Mouse (Mus musculus) CH12.LX (cell line): ENCODE results near the gene Banf2. TPM values are rescaled to one million over a fixed set of nuclear protein-coding genes. Genes with fewer than 3 reads are reported as not detected.
A peak's percentile ranks its signal among the peaks of the same experiment; 100 is the strongest.

ENCODE experiments used
- DNase-seq: peaks from one replicate; pipeline ENCODE4 v3.0.0-alpha.2; 2013; ENCODE audit errors: extremely low read depth
- H3K27ac ChIP-seq: 2 replicates; pipeline ENCODE4 v1.5.1; 2012; ENCODE audit warnings: low read depth, mild to moderate bottlenecking, control low read depth, moderate library complexity; ENCODE audit not compliant: insufficient read depth
- H3K27me3 ChIP-seq: replicated peaks from 2 replicates; pipeline ENCODE3; 2012; ENCODE audit warnings: inconsistent platforms
- H3K36me3 ChIP-seq, 2 experiments: replicated peaks in 1 of 2; 2 replicates each; pipeline versions ENCODE3 to v1.6.1; 2012; ENCODE audit warnings: inconsistent platforms in 1 of 2, low read length in 1 of 2, mild to moderate bottlenecking in 1 of 2, mixed read lengths in 1 of 2, moderate library complexity in 1 of 2; ENCODE audit not compliant: control insufficient read depth in 1 of 2, insufficient read depth in 1 of 2
- H3K4me1 ChIP-seq, 2 experiments: 2 replicates each; pipeline ENCODE4 v1.6.1; 2012; ENCODE audit warnings: inconsistent platforms in 1 of 2, moderate library complexity in 1 of 2; ENCODE audit not compliant: insufficient read depth in 2 of 2, control insufficient read depth in 1 of 2
- H3K4me2 ChIP-seq: 2 replicates; pipeline ENCODE4 v1.6.1; 2012; ENCODE audit warnings: low read depth, mild to moderate bottlenecking, control low read depth; ENCODE audit not compliant: poor library complexity, insufficient read depth, severe bottlenecking
- H3K4me3 ChIP-seq, 3 experiments: fragments of 150-350 bp in 1 of 3; sonication (generic) in 1 of 3; replicated peaks in 1 of 3; 2 replicates each; pipeline versions ENCODE3 to v1.5.1; 2011 to 2012; ENCODE audit warnings: low read depth in 2 of 3, low read length in 2 of 3, mild to moderate bottlenecking in 2 of 3, moderate library complexity in 2 of 3, control low read depth in 1 of 3, improper control_type of control experiment in 1 of 3, inconsistent platforms in 1 of 3, mixed read lengths in 1 of 3; ENCODE audit not compliant: poor library complexity in 1 of 3
- H3K79me2 ChIP-seq: replicated peaks from 2 replicates; pipeline ENCODE4 v1.6.1; 2012; ENCODE audit warnings: mild to moderate bottlenecking, moderate library complexity; ENCODE audit not compliant: control insufficient read depth, poor library complexity, insufficient read depth, severe bottlenecking; ENCODE audit errors: extremely low read depth
- H3K9ac ChIP-seq: 2 replicates; pipeline ENCODE4 v1.6.1; 2012; ENCODE audit warnings: low read depth, mild to moderate bottlenecking, control low read depth, moderate library complexity; ENCODE audit not compliant: insufficient read depth
- H3K9me3 ChIP-seq: replicated peaks from 2 replicates; pipeline ENCODE3; 2012; ENCODE audit warnings: low read length, inconsistent platforms, mixed read lengths
- CHD2 ChIP-seq: IDR thresholded peaks from 2 replicates; pipeline ENCODE4 v1.6.1; 2011; ENCODE audit warnings: low read length, improper control_type of control experiment
- E2F4 ChIP-seq: IDR thresholded peaks from 2 replicates; pipeline ENCODE4 v1.6.1; 2011; ENCODE audit warnings: low read depth, low read length, improper control_type of control experiment; ENCODE audit not compliant: insufficient replicate concordance
- GABPA ChIP-seq: IDR thresholded peaks from 2 replicates; pipeline ENCODE4 v1.6.1; 2012; ENCODE audit warnings: low read depth, low read length, improper control_type of control experiment, inconsistent platforms; ENCODE audit not compliant: insufficient replicate concordance
- HCFC1 ChIP-seq: IDR thresholded peaks from 2 replicates; pipeline ENCODE4 v1.6.1; 2012; ENCODE audit warnings: low read depth, mild to moderate bottlenecking, inconsistent platforms, low read length, improper control_type of control experiment
- JUN ChIP-seq: IDR thresholded peaks from 2 replicates; pipeline ENCODE4 v1.6.1; 2011; ENCODE audit warnings: low read depth, mild to moderate bottlenecking, low read length, improper control_type of control experiment, moderate library complexity; ENCODE audit not compliant: insufficient read depth
- JUND ChIP-seq: conservative IDR thresholded peaks from 2 replicates; pipeline ENCODE4 v1.6.1; 2011; ENCODE audit warnings: low read depth, low read length, improper control_type of control experiment
- KAT2A ChIP-seq: IDR thresholded peaks from 2 replicates; pipeline ENCODE4 v1.6.1; 2012; ENCODE audit warnings: low read length, improper control_type of control experiment, inconsistent platforms; ENCODE audit not compliant: insufficient replicate concordance
- MAFK ChIP-seq: IDR thresholded peaks from 2 replicates; pipeline ENCODE4 v1.6.1; 2011; ENCODE audit warnings: low read length, improper control_type of control experiment; ENCODE audit not compliant: insufficient replicate concordance
- MAX ChIP-seq: IDR thresholded peaks from 2 replicates; pipeline ENCODE4 v1.6.1; 2011; ENCODE audit warnings: low read length, improper control_type of control experiment
- MAZ ChIP-seq: IDR thresholded peaks from 2 replicates; pipeline ENCODE4 v1.6.1; 2012; ENCODE audit warnings: low read depth, mild to moderate bottlenecking, inconsistent platforms, low read length, improper control_type of control experiment, moderate library complexity
- MEF2A ChIP-seq: IDR thresholded peaks from 2 replicates; pipeline ENCODE4 v1.6.1; 2014; ENCODE audit warnings: low read depth, mild to moderate bottlenecking, inconsistent platforms, low read length, improper control_type of control experiment, borderline replicate concordance
- MXI1 ChIP-seq: IDR thresholded peaks from 2 replicates; pipeline ENCODE4 v1.6.1; 2011; ENCODE audit warnings: mild to moderate bottlenecking, low read depth, low read length, improper control_type of control experiment
- NELFE ChIP-seq: IDR thresholded peaks from 2 replicates; pipeline ENCODE4 v1.6.1; 2011; ENCODE audit warnings: low read depth, low read length, improper control_type of control experiment
- NRF1 ChIP-seq: IDR thresholded peaks from 2 replicates; pipeline ENCODE4 v1.6.1; 2014; ENCODE audit warnings: low read depth, mild to moderate bottlenecking, inconsistent platforms, low read length, improper control_type of control experiment, moderate library complexity
- PAX5 ChIP-seq: IDR thresholded peaks from 2 replicates; pipeline ENCODE4 v1.6.1; 2012; ENCODE audit warnings: low read length, inconsistent platforms, mixed read lengths
- POLR2A ChIP-seq: IDR thresholded peaks from 2 replicates; pipeline ENCODE4 v1.6.1; 2011; ENCODE audit warnings: low read depth, mild to moderate bottlenecking, improper control_type of control experiment, low read length
- POLR2AphosphoS2 ChIP-seq: IDR thresholded peaks from 2 replicates; pipeline ENCODE4 v1.6.1; 2011; ENCODE audit warnings: low read depth, low read length, improper control_type of control experiment
- RAD21 ChIP-seq: IDR thresholded peaks from 2 replicates; pipeline ENCODE4 v1.6.1; 2011; ENCODE audit warnings: low read depth, mild to moderate bottlenecking, low read length, improper control_type of control experiment, moderate library complexity
- SMC3 ChIP-seq: IDR thresholded peaks from 2 replicates; pipeline ENCODE4 v1.6.1; 2011; ENCODE audit warnings: low read depth, low read length, improper control_type of control experiment
- TBP ChIP-seq: conservative IDR thresholded peaks from 2 replicates; pipeline ENCODE4 v1.6.1; 2011; ENCODE audit warnings: low read depth, low read length, improper control_type of control experiment
- TCF12 ChIP-seq: IDR thresholded peaks from 2 replicates; pipeline ENCODE4 v1.6.1; 2014; ENCODE audit warnings: low read depth, mild to moderate bottlenecking, inconsistent platforms, low read length, improper control_type of control experiment
- UBTF ChIP-seq: IDR thresholded peaks from 2 replicates; pipeline ENCODE4 v1.6.1; 2012; ENCODE audit warnings: low read depth, mild to moderate bottlenecking, inconsistent platforms, low read length, improper control_type of control experiment, moderate library complexity
- USF2 ChIP-seq: conservative IDR thresholded peaks from 2 replicates; pipeline ENCODE4 v1.6.1; 2011; ENCODE audit warnings: low read depth, low read length, improper control_type of control experiment
- ZC3H11A ChIP-seq: IDR thresholded peaks from 2 replicates; pipeline ENCODE4 v1.6.1; 2012; ENCODE audit warnings: low read depth, mild to moderate bottlenecking, inconsistent platforms, low read length, improper control_type of control experiment
- ZMIZ1 ChIP-seq: IDR thresholded peaks from 2 replicates; pipeline ENCODE4 v1.6.1; 2012; ENCODE audit warnings: low read depth, mild to moderate bottlenecking, inconsistent platforms, low read length, improper control_type of control experiment
- ZNF384 ChIP-seq: IDR thresholded peaks from 2 replicates; pipeline ENCODE4 v1.6.1; 2012; ENCODE audit warnings: low read depth, low read length, improper control_type of control experiment, inconsistent platforms
- dilution Hi-C: fragments of 300-500 bp; cut with MboI; formaldehyde crosslinking; loops from 2 replicates; pipeline ENCODE4 v1.14.3; 2020; ENCODE audit warnings: low sequenced_read_pairs; ENCODE audit not compliant: extremely low pct_unique_long_range_greater_than_20kb, extremely low pct_ligation_motif_present
- in situ Hi-C: fragments of 300-500 bp; cut with MboI; formaldehyde crosslinking; loops from 3 replicates; pipeline ENCODE4 v1.14.3; 2019; ENCODE audit warnings: low sequenced_read_pairs, low pct_ligation_motif_present, low pct_unique_long_range_greater_than_20kb, mixed read lengths
- polyA plus RNA-seq: library from polyadenylated mRNA; unstranded; fragments of >175 nt; gene quantifications from 2 replicates; pipeline ENCODE4 v1.2.1, GENCODE M21; 2012; ENCODE audit warnings: low read depth; ENCODE audit not compliant: insufficient read length
- total RNA-seq, 2 experiments: library from RNA; depleted of rRNA; stranded (reverse); fragments of 300-350 nt in 1 of 2; fragments of >200 nt in 1 of 2; gene quantifications; 2 replicates each; pipeline ENCODE4 v1.2.3; 2012 to 2014

Banf2 gene
- total and polyA plus RNA-seq, 3 experiments: not detected

DNA sequence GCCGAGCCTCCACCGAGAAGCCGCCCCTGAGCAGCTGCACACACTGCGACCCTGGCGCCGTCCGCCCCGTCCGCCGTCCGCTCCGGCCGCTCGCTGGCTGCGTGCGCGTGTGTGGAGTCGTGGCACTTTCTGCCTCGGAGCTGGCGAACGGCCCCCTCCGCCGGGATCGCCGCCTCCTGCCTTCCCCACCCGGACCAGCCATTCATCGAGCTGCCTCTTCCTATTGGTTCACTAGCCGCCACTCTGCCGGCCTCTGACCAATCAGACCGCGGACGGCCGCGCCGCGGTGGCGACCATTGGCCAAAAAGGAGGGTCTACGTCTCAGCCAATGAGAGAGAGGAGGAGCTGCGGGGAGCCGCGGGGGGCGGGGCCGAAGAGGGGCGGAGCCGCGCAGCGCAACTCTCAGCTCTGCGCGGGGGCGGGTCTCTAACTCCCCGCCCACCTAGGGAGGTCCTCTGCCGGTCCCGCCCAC is 21.7 kb upstream of the Banf2 start, which contains the start of gene Rrbp1:
TSS of gene Rrbp1 (minus strand) at position 184 of the 472 bp plus-strand sequence.
- dilution Hi-C loops (no loop called here), in situ Hi-C loops (loop anchor here (10.0 kb wide), 1 partner anchor 104 kb away; no protein-coding TSS in a partner anchor)
- H3K36me3 ChIP-seq: peaks cover 0 to 22% of the 10 kb centered on the region in 2 experiments
- H3K9me3 ChIP-seq: no peaks in the 10 kb centered on the region
- peaks cover 7% of the 10 kb centered on the region for H3K27me3 ChIP-seq
- H3K79me2 ChIP-seq: peaks cover 24% of the 10 kb centered on the region
- DNase-seq: peak; percentile 96
- H3K9ac ChIP-seq: peak within 1 kb of the TSS; percentile 84
- peak within 1 kb of the TSS; percentile 64 to 91 (median 85) for H3K4me3 ChIP-seq
- TF ChIP-seq ZMIZ1 (peak; percentile 58; the same call in 1 of the 2 replicates), NRF1 (peak; percentile 83), TBP (0 out of 2 replicates have a peak, but pooled peaks have one; percentile 23), CHD2 (peak; percentile 97), MEF2A (0 out of 2 replicates have a peak, but pooled peaks have one; percentile 1), TCF12 (peak; percentile 74; the same call in 1 of the 2 replicates), NELFE (peak; percentile 77), MXI1 (peak; percentile 60; the same call in 1 of the 2 replicates), POLR2A (peak; percentile 80), MAFK (no peak), MAZ (peak; percentile 85), HCFC1 (peak; percentile 58), SMC3 (no peak), ZC3H11A (no peak)
- peak within 1 kb of the TSS; percentile 86 for H3K27ac ChIP-seq
- peaks cover 5 to 33% of the 10 kb centered on the region in 2 experiments; a peak in 2 of 4 replicates for H3K4me1 ChIP-seq
- peak within 1 kb of the TSS; percentile 52; the same call in 1 of the 2 replicates for H3K4me2 ChIP-seq

GRCm38 (mm10) chr2:144014051-144014450 is 18.8 kb upstream of the Banf2 start:
- no peak overlapping the region for H3K27ac ChIP-seq
- no peaks in the 10 kb centered on the region for H3K9me3 ChIP-seq
- peaks cover 16% of the 10 kb centered on the region for H3K27me3 ChIP-seq
- no peak overlapping the region for H3K4me3 ChIP-seq
- peaks cover 3 to 11% of the 10 kb centered on the region in 2 experiments; a peak in 2 of 4 replicates for H3K4me1 ChIP-seq
- in situ Hi-C loops: loop anchor here (10.0 kb wide), 1 partner anchor 101 kb away; no protein-coding TSS in a partner anchor
- peaks cover 9% of the 10 kb centered on the region; the same call in 1 of the 2 replicates for H3K79me2 ChIP-seq
- no peak overlapping the region for H3K9ac ChIP-seq
- TF ChIP-seq POLR2AphosphoS2: no peak
- TF ChIP-seq E2F4: no peak
- TF ChIP-seq MAX: no peak
- TF ChIP-seq JUN: no peak
- TF ChIP-seq SMC3: no peak
- TF ChIP-seq GABPA: no peak
- TF ChIP-seq PAX5: no peak
- no peak for TF ChIP-seq ZC3H11A
- no peak for TF ChIP-seq ZNF384
- no peak for TF ChIP-seq UBTF
- TF ChIP-seq KAT2A: no peak
- no peak for TF ChIP-seq JUND
- TF ChIP-seq TBP: no peak
- TF ChIP-seq RAD21: no peak
- TF ChIP-seq MEF2A: no peak
- no peak for TF ChIP-seq USF2
- TF ChIP-seq, all 38 proteins: peak for 0
- dilution Hi-C loops: no loop called here
- Histone ChIP-seq H3K4me2 (no peak overlapping the region), H3K36me3 (no peaks in the 10 kb centered on the region)
- no peak for DNase-seq
